In the genomic region with DNA sequence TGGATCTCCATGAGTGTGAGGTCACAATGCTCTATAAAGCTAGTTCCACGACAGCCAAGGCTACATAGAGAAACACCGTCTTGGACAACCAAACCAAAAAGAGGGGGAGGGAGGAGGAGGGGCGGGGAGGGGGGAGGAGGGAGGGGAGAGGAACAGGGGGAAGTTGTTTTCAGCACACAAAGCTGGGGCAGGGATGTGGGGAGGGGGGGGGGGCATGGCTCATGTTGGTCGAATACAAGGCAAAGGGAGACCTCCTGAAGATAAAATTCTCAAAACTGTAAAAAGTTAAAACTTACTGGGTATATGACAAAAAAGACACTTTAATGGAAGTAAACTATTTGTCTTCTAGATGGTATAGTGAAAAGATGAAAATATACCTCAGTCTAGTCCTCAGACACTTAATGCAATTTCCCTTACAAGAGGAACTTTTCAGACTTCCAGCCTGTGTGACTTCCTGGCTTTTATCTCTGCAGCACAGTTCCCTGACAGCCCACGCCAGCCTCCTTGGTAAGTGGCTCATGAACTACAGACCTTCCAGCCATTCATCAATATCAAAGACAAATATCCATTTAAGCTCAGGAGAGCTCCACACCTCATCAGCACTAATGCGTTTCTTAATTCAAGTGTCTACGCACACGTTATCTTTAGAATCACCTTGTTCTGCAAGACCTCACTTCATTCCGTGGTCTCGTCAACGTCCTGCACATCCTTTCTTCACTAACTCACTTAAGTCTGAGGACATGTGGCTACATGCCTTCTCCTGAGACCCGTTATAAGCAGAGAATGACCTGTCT, we compare ENCODE assay signal across 8 mouse cellular contexts. TPM values are rescaled to one million over a fixed set of nuclear protein-coding genes. Genes with fewer than 3 reads are reported as not detected.
A peak's percentile ranks its signal among the peaks of the same experiment; 100 is the strongest.
DNase-seq lines count a peak whose midpoint lies in the region; ATAC-seq lines count a peak whose summit lies in the region.

No protein-coding gene starts in this region.

- H3K4me2 ChIP-seq in hindbrain, embryonic 11.5 days (replicated peaks; ENCODE audit: low read depth, low read length): no peak overlapping the region
- no peak overlapping the region for H3K4me2 ChIP-seq in hindbrain, embryonic 13.5 days
- H3K4me2 ChIP-seq in intestine, embryonic 15.5 days (replicated peaks): peak overlapping the region; percentile 90
- peak overlapping the region; percentile 88 for H3K4me2 ChIP-seq in stomach, embryonic 14.5 days (replicated peaks; ENCODE audit: low read depth, low read length)

- H3K9me3 ChIP-seq in hindbrain, embryonic 11.5 days (ENCODE audit: control insufficient read depth, low read length): no peaks in the 10 kb centered on the region
- H3K9me3 ChIP-seq in hindbrain, embryonic 13.5 days: no peaks in the 10 kb centered on the region
- no peaks in the 10 kb centered on the region for H3K9me3 ChIP-seq in intestine, embryonic 15.5 days
- no peaks in the 10 kb centered on the region for H3K9me3 ChIP-seq in stomach, embryonic 14.5 days (ENCODE audit: control insufficient read depth, low read depth, low read length)

- H3K27ac ChIP-seq in hindbrain, embryonic 11.5 days (ENCODE audit: low read depth, low read length): no peak overlapping the region
- no peak overlapping the region for H3K27ac ChIP-seq in hindbrain, embryonic 13.5 days
- H3K27ac ChIP-seq in intestine, embryonic 15.5 days: no peak overlapping the region
- no peak overlapping the region for H3K27ac ChIP-seq in stomach, embryonic 14.5 days (ENCODE audit: low read length)

- ATAC-seq in hindbrain, embryonic 11.5 days (ENCODE audit: low FRiP score): no peak
- no peak for ATAC-seq in hindbrain, embryonic 13.5 days (ENCODE audit: low FRiP score)
- ATAC-seq in CD4-positive, CD25-positive, alpha-beta regulatory T cell, adult 4 months: peak; percentile 9
- ATAC-seq in intestine, embryonic 15.5 days: 0 out of 2 replicates have a peak, but pooled peaks have one; percentile 23
- ATAC-seq in stomach, embryonic 14.5 days (ENCODE audit: insufficient number of reproducible peaks, insufficient read depth, low FRiP score, low read depth): no peak

- 66% methylated on average over 11 of the region's 12 CpGs for WGBS in hindbrain, embryonic 11.5 days
- 54% methylated on average over 12 of the region's 12 CpGs for WGBS in hindbrain, embryonic 13.5 days
- WGBS in intestine, embryonic 15.5 days: 47% methylated on average over 12 of the region's 12 CpGs
- 28% methylated on average over 12 of the region's 12 CpGs for WGBS in stomach, embryonic 14.5 days

- peak; percentile 19 for DNase-seq in hindbrain, embryonic 11.5 days (ENCODE audit: low spot score)
- DNase-seq in c-Kit-positive CD71-positive TER-119-negative erythroid progenitor cells, embryonic 14.5 days (ENCODE audit: low read depth): peak; percentile 55
- no peak for DNase-seq in frontal cortex, postnatal 10 days (ENCODE audit: low spot score in 2 of 2)
- DNase-seq in retina, postnatal 1 day: no peak

- H3K4me1 ChIP-seq in hindbrain, embryonic 11.5 days (replicated peaks; ENCODE audit: control insufficient read depth, insufficient read depth, low read length): no peaks in the 10 kb centered on the region
- H3K4me1 ChIP-seq in hindbrain, embryonic 13.5 days (replicated peaks): 0 out of 2 replicates have a peak, but pooled peaks cover 4% of the 10 kb centered on the region
- H3K4me1 ChIP-seq in intestine, embryonic 15.5 days (replicated peaks): 0 out of 2 replicates have a peak, but pooled peaks cover 2% of the 10 kb centered on the region
- 0 out of 2 replicates have a peak, but pooled peaks cover 5% of the 10 kb centered on the region for H3K4me1 ChIP-seq in stomach, embryonic 14.5 days (ENCODE audit: control insufficient read depth, insufficient read depth, low read length)

- H3K4me3 ChIP-seq in hindbrain, embryonic 11.5 days (ENCODE audit: low read depth, low read length): no peak overlapping the region
- H3K4me3 ChIP-seq in hindbrain, embryonic 13.5 days: no peak overlapping the region
- H3K4me3 ChIP-seq in intestine, embryonic 15.5 days (replicated peaks): 0 out of 2 replicates have a peak overlapping the region, but pooled peaks have one; percentile 67
- peak overlapping the region; percentile 54; the same call in 1 of the 2 replicates for H3K4me3 ChIP-seq in stomach, embryonic 14.5 days (ENCODE audit: low read depth, low read length)

- H3K36me3 ChIP-seq in hindbrain, embryonic 11.5 days (ENCODE audit: control insufficient read depth, insufficient read depth, low read length): no peaks in the 10 kb centered on the region
- no peaks in the 10 kb centered on the region for H3K36me3 ChIP-seq in hindbrain, embryonic 13.5 days
- H3K36me3 ChIP-seq in intestine, embryonic 15.5 days: no peaks in the 10 kb centered on the region
- no peaks in the 10 kb centered on the region for H3K36me3 ChIP-seq in stomach, embryonic 14.5 days (ENCODE audit: control insufficient read depth, insufficient read depth, low read length)

- no peak overlapping the region for H3K9ac ChIP-seq in hindbrain, embryonic 11.5 days (ENCODE audit: low read depth, low read length)
- H3K9ac ChIP-seq in hindbrain, embryonic 13.5 days: no peak overlapping the region
- no peak overlapping the region for H3K9ac ChIP-seq in intestine, embryonic 15.5 days
- H3K9ac ChIP-seq in stomach, embryonic 14.5 days (replicated peaks; ENCODE audit: low read depth, low read length): no peak overlapping the region

- no peaks in the 10 kb centered on the region for H3K27me3 ChIP-seq in hindbrain, embryonic 11.5 days (ENCODE audit: control insufficient read depth, insufficient read depth, low read length)
- H3K27me3 ChIP-seq in hindbrain, embryonic 13.5 days: peaks cover 11% of the 10 kb centered on the region
- H3K27me3 ChIP-seq in intestine, embryonic 15.5 days (replicated peaks): no peaks in the 10 kb centered on the region
- H3K27me3 ChIP-seq in stomach, embryonic 14.5 days (ENCODE audit: control insufficient read depth, insufficient read depth, low read length): no peaks in the 10 kb centered on the region

RNA-seq across cellular contexts. Expression of a gene that starts 1.4 kb away (rescaled TPM):
- polyA plus RNA-seq in hindbrain, embryonic 11.5 days (2014; fragmentation: Nextera tagmentation; extraction: Ambion mirVana): 6.9 and 10.4 TPM in 2 replicates
- 5.0 and 6.2 TPM in 2 replicates for polyA plus RNA-seq in hindbrain, embryonic 13.5 days (2015; fragmentation: Nextera tagmentation; extraction: Ambion mirVana)
- 10 to 100 TPM; 35.3 to 35.7 TPM for polyA plus RNA-seq in CD4-positive, CD25-positive, alpha-beta regulatory T cell, adult 4 months (2017; shearing (Covaris generic))
- 10.8 TPM in 2 replicates for polyA plus RNA-seq in intestine, embryonic 15.5 days (2015; fragmentation: Nextera tagmentation; extraction: Ambion mirVana)
- polyA plus RNA-seq in stomach, embryonic 14.5 days (2014; fragmentation: Nextera tagmentation; extraction: Ambion mirVana): 18.7 and 19.0 TPM in 2 replicates

RNA-seq across cellular contexts. Expression of a gene that starts 39.8 kb away (rescaled TPM):
- polyA plus RNA-seq in hindbrain, embryonic 11.5 days (2014; fragmentation: Nextera tagmentation; extraction: Ambion mirVana): 7.7 and 8.9 TPM in 2 replicates
- polyA plus RNA-seq in hindbrain, embryonic 13.5 days (2015; fragmentation: Nextera tagmentation; extraction: Ambion mirVana): 5.8 and 6.4 TPM in 2 replicates
- polyA plus RNA-seq in CD4-positive, CD25-positive, alpha-beta regulatory T cell, adult 4 months (2017; shearing (Covaris generic)): 100 to 1,000 TPM; 158 to 170 TPM
- 16.9 and 21.6 TPM in 2 replicates for polyA plus RNA-seq in intestine, embryonic 15.5 days (2015; fragmentation: Nextera tagmentation; extraction: Ambion mirVana)
- 19.1 and 19.4 TPM in 2 replicates for polyA plus RNA-seq in stomach, embryonic 14.5 days (2014; fragmentation: Nextera tagmentation; extraction: Ambion mirVana)

Comparison
In these comparisons a context has a peak if more than half of its experiments do, and no peak if none do; other contexts are left out.
1. ATAC-seq: peak in CD4-positive, CD25-positive, alpha-beta regulatory T cell, adult 4 months (single experiment) and intestine, embryonic 15.5 days (single experiment); none in hindbrain, embryonic 11.5 days (single experiment), hindbrain, embryonic 13.5 days (single experiment) and stomach, embryonic 14.5 days (single experiment).
2. DNase-seq: peak in hindbrain, embryonic 11.5 days (single experiment) and c-Kit-positive CD71-positive TER-119-negative erythroid progenitor cells, embryonic 14.5 days (single experiment); none in frontal cortex, postnatal 10 days (0 of 2) and retina, postnatal 1 day (single experiment).
3. H3K4me2 ChIP-seq: peak in intestine, embryonic 15.5 days (single experiment) and stomach, embryonic 14.5 days (single experiment); none in hindbrain, embryonic 11.5 days (single experiment) and hindbrain, embryonic 13.5 days (single experiment).
4. H3K4me3 ChIP-seq: peak in intestine, embryonic 15.5 days (single experiment) and stomach, embryonic 14.5 days (single experiment); none in hindbrain, embryonic 11.5 days (single experiment) and hindbrain, embryonic 13.5 days (single experiment).